Comparison of ENCODE assay signal across 7 mouse cellular contexts in the genomic region with DNA sequence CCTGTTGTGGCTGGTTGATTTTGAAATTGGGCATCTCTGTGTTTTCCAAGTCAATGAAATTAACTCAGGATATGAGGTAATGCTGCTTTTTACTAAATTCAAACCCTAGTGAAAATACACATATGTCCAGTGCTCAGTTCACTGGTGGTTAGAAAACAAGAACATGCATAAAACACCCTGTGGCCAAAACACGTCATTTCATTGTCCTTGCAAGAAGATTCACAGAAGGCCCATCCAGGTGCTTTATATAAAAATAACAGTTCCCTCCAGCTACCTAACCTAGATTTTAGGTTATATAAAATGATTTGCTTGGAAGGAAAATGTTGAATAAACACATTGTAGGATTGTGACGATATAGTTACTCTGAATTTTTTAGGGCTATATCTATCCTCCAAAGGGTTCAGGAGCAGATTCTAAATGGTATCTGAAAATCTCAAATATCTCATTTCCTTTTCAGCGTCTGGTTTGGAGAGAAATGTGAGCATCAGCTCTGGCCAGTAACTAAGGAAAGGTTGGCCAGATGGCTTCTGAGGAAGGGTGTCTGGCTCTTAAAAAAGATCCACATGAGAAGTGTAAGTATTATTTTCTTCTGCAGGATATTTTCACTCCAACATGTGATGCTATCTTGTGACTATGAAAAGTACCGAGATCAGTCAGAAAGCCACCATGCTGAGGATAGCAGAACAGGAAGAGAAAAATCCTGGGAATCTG.
"Had no signal": no experiment of that assay in that cellular context is flagged by ENCODE, and none has a peak within 500 bp of the region (broad histone marks: within the 10 kb centered on the region; RNA-seq: fewer than 3 reads in every experiment).

No protein-coding gene starts in this region.

- DNase-seq: kidney, adult 9 months; kidney, postnatal 36 days; lung, adult 2 months; lung, postnatal 36 days; retina, postnatal 1 day; right cerebral cortex, postnatal 14 days; thymus, postnatal 4 days had no signal
